Mouse (Mus musculus) brown adipose tissue, adult 24 weeks (tissue): ENCODE data around the gene Ppard. TPM values are rescaled to one million over a fixed set of nuclear protein-coding genes. Genes with fewer than 3 reads are reported as not detected.
A peak's percentile ranks its signal among the peaks of the same experiment; 100 is the strongest.

Experiments used
- H3K27ac ChIP-seq: fragments of 200-500 bp; replicated peaks from 2 replicates; pipeline ENCODE4 v1.5.1; 2012; ENCODE audit warnings: low read depth, mild to moderate bottlenecking, low read length
- H3K4me1 ChIP-seq: fragments of 200-500 bp; 2 replicates; pipeline ENCODE4 v1.6.1; 2012; ENCODE audit warnings: low read length, mixed read lengths; ENCODE audit not compliant: control insufficient read depth, insufficient read depth, insufficient read length
- H3K4me3 ChIP-seq: fragments of 200-500 bp; 2 replicates; pipeline ENCODE4 v1.5.1; 2012; ENCODE audit warnings: low read depth, mild to moderate bottlenecking, low read length, moderate library complexity; ENCODE audit not compliant: insufficient read depth
- polyA plus RNA-seq: library from polyadenylated mRNA; stranded (reverse); fragments of >200 nt; gene quantifications from 2 replicates; pipeline ENCODE4 v1.2.4, GENCODE M21; 2012; ENCODE audit not compliant: missing spikeins, insufficient read depth, insufficient read length

The Ppard gene
- polyA plus RNA-seq: 14.2 and 15.2 TPM in 2 replicates

DNA sequence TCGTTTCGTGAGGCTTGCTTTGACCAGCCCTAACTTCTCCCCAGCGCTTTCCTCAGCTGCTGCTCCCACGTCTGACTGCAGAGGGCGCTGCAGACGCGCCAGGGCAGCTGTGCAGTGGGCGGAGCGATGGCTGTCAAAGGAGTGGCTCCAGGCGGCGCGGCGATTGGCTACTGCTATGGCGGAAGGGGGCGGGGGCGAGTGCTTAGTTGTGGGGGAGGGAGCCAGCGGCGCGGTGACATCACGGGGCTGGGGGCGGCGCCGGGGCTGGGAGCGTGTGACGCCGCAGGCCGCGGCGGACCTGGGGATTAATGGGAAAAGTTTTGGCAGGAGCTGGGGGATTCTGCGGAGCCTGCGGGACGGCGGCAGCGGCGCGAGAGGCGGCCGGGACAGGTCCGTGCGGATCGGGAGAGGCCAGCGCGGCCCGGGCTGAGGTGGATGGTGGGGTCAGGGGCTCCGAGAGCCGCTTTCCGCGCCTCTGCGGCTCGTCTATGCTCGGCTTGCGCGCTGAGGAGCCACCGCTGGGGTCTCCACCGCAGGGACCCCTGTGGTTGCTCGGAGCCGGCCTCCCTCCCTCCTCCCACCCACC, at the start of gene Ppard:
Ppard (plus strand) TSS at position 226 of the 586 bp plus-strand sequence.
- Histone ChIP-seq H3K4me3 (peak within 1 kb of the TSS; percentile 95), H3K27ac (peak within 1 kb of the TSS; percentile 75), H3K4me1 (peaks cover 28% of the 10 kb centered on the region)

DNA sequence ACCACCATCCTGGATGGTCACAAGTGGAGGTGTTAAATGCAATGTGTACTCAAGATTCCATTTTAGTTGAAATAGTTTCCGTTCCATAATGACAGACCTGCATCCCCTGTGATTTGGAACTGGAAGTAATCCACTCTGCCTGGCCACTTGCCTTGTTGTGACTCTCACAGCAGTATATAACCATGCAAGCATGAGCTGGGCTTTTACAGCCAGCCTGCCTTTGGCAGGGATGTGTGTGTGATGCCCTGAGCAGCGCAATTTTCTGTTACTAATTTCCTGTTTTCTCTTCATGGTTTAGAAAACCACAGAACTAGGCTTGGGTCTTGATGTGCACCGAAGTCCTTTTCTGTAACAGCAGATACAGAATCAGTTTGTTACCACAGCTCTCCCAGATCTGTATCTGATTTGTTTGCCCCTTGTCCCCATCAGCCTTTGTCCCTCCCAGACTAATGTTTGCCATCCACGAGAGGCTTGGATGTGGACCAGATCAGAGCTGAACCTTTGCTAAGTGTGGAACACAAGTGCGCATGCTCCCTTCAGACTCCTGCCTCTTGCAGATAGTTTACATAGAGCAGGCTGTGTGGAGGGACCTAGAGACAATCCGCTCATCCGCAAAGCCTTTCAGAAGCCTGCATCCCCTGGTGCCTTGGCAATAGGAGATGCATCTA, 47.4 kb upstream of the Ppard start:
- H3K4me3 ChIP-seq: no peak overlapping the region
- H3K4me1 ChIP-seq: peaks cover 5% of the 10 kb centered on the region; the same call in 1 of the 2 replicates
- H3K27ac ChIP-seq: no peak overlapping the region

DNA sequence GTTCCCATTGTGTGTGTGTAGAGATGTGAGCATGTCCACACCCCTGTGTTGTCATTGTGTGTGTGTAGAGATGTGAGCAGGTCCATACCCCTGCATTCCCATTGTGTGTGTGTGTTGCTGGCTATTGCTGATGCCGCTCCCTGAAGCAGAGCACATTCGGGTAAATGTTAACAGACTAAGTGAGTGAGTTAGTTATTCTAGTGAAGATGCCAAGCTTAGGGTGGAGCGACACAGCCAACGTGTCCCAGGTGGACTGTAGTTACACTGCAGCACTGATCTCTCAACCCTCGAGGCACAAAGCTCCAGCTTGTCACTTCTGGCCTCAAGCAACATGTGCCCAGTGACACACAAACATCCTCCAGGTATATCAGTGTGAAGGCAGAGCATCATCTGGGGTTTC, 44.2 kb upstream of the Ppard start:
- H3K4me1 ChIP-seq: no peaks in the 10 kb centered on the region
- H3K4me3 ChIP-seq: no peak overlapping the region
- H3K27ac ChIP-seq: no peak overlapping the region

- Histone ChIP-seq H3K4me1 (no peaks in the 10 kb centered on the region), H3K4me3 (no peak overlapping the region), H3K27ac (no peak overlapping the region)
Observed at GRCm38 (mm10) chr17:28192754-28193153, 39.7 kb upstream of the Ppard start.

DNA sequence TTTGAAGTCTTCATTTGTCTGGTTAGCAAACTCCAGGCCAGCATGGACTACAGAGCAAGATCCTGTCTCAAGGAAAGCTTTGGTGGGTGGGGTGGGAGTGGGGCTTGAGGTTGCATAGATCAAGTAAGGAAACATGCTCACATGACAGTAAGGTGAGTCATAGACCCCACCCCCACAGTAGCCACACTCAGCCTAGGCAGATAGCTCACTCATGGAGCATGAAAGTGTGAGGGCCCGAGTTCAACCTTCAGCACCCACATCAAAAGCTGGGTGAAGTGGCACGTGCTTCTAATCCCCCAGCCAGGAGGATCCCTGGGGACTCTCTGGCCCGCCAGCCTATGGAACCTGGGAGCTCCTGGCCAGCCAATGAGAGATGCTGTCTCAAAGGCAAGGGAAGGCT, 38.9 kb upstream of the Ppard start:
- no peaks in the 10 kb centered on the region for H3K4me1 ChIP-seq
- H3K27ac ChIP-seq: no peak overlapping the region
- H3K4me3 ChIP-seq: no peak overlapping the region

DNA sequence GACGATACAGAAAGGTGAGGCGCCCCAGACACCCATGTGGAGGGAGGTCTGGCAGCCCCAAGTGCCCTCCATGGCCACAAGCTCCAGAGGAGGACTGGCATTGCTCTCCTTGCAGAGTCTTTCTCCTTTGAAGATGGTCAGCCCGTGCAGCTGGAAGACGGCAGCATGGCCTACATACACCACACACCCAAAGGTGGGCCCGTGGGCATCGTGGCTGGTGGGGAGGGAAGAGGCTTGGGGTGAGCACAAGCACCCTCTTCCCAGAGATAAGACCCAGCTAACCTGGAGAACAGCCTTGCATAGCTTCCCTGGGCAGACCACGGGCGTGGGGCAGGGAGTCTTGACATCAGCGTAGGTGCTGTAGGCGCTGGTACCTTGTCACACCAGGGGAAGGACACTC, 37.5 kb upstream of the Ppard start:
- H3K4me3 ChIP-seq: no peak overlapping the region
- H3K27ac ChIP-seq: no peak overlapping the region
- no peaks in the 10 kb centered on the region for H3K4me1 ChIP-seq

- Histone ChIP-seq H3K4me3 (no peak overlapping the region), H3K4me1 (no peaks in the 10 kb centered on the region), H3K27ac (no peak overlapping the region)
Observed at GRCm38 (mm10) chr17:28197646-28198045, 34.9 kb upstream of the Ppard start.

GRCm38 (mm10) chr17:28201982-28202381, 30.5 kb upstream of the Ppard start:
- H3K4me1 ChIP-seq: no peaks in the 10 kb centered on the region; the same call in 1 of the 2 replicates
- no peak overlapping the region for H3K27ac ChIP-seq
- no peak overlapping the region for H3K4me3 ChIP-seq

GRCm38 (mm10) chr17:28204052-28204720, 28.3 kb upstream of the Ppard start:
- Histone ChIP-seq H3K4me1 (no peaks in the 10 kb centered on the region; the same call in 1 of the 2 replicates), H3K4me3 (no peak overlapping the region), H3K27ac (no peak overlapping the region)

DNA sequence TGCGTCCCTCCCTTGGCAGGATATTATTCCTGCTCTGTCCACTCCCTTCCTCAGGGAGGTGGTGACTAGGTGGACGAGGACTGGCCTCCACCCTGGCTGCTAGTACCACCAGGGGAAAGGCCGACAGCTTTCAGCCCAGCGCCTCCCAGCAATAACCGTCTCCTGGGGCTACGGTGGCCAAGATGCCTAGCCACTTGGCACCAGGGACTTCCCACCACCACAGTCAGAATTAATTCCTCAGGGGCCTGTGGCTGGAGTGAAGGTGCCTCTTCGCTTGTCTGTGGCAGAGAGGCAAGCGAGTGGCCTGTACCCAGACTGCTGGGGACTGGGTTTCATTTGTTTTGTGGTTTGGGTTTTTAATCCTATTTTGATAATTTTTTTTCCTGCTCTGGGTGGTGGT, 27.1 kb upstream of the Ppard start:
- H3K27ac ChIP-seq: no peak overlapping the region
- no peak overlapping the region for H3K4me3 ChIP-seq
- H3K4me1 ChIP-seq: no peaks in the 10 kb centered on the region; the same call in 1 of the 2 replicates

- 0 out of 2 replicates have a peak overlapping the region, but pooled peaks have one; percentile 20 for H3K4me3 ChIP-seq
- peak overlapping the region; percentile 71 for H3K27ac ChIP-seq
- H3K4me1 ChIP-seq: no peaks in the 10 kb centered on the region; the same call in 1 of the 2 replicates
Observed at GRCm38 (mm10) chr17:28207092-28207491, 25.4 kb upstream of the Ppard start.

DNA sequence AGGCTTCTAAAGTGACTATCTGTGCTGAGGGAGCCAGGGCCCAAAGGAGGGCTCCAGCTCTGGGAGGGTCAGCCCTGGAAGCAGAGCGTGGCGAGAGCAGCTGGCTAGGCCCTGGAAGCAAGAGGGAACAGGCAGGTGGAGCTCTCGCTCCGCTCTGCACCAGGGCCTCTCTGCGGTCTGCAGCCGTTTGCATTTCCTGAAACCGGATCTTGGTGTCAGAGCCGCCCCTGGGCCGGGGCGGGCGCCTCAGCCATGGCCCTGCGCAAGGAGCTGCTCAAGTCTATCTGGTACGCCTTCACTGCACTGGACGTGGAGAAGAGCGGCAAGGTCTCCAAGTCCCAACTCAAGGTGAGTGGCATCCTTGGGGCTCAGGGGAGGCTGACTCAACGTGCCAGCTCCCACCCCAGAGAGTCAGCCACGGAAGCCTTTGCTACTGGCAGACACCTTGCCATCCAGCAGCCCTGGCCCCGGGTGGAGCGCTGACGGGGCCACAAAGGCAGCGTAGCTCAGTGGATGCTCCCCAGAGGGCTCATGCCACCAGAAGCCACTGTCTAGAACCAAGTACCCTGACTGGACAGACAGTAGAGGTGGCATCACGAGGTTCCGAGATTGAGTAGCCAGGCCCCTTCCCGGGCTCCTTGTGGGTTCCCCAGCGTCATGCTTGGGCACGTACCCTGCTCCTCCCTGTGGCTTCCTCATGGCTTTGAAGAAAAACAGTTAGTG, 24.7 kb upstream of the Ppard start, which contains the start of gene Def6:
Def6 (plus strand) TSS at position 188 of the 723 bp plus-strand sequence.
- Histone ChIP-seq H3K27ac (peak within 1 kb of the TSS; percentile 71), H3K4me1 (no peaks in the 10 kb centered on the region; the same call in 1 of the 2 replicates), H3K4me3 (peak within 1 kb of the TSS; percentile 61)

DNA sequence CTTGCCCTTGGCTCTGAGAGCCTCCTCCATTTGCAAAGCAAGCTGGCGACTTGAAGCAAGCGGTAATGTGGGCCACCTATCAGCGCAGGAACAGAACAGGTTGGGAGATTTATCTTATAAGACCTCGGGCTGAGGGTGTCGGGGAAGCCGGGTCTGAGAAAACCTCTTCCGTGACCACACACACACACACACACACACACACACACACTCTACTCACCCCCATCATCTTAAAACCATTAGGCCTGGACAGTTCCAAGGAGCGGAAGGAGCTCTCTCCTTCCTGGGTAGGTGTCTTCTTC, 24.2 kb upstream of the Ppard start:
- Histone ChIP-seq H3K27ac (no peak overlapping the region), H3K4me3 (peak overlapping the region; percentile 61), H3K4me1 (no peaks in the 10 kb centered on the region; the same call in 1 of the 2 replicates)

DNA sequence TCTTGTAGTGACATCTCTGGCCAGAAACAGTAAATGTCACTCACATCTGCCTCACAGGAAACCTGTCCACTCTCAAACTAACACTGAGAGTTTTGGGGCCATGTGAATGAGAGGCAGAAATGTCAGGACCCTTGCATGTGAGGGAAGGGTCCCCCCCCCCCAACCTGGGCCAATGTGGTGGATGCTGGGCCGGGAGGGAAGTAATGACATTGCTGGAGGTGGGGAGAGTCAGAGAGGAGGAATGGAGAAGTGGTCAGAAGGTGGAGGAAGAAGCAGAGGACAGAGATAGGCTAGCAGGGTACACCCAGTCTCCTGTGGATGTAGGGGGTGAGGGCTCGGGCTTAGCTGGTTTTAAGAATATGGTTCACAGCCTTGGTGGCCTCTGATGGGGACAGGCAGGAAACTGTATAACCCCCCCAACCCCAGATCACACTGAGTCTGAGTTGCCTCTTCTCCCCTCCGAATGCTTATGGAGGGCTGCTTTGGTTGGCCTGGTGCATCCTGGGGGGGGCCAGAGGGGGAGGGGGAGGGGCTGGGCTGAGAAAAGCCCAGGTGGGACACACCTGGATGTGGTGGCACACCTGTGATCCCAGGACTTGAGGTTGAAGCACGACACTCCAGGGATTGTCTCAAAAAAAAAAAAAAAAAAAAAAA, 22.9 kb upstream of the Ppard start:
- Histone ChIP-seq H3K27ac (no peak overlapping the region), H3K4me1 (no peaks in the 10 kb centered on the region; the same call in 1 of the 2 replicates), H3K4me3 (no peak overlapping the region)

DNA sequence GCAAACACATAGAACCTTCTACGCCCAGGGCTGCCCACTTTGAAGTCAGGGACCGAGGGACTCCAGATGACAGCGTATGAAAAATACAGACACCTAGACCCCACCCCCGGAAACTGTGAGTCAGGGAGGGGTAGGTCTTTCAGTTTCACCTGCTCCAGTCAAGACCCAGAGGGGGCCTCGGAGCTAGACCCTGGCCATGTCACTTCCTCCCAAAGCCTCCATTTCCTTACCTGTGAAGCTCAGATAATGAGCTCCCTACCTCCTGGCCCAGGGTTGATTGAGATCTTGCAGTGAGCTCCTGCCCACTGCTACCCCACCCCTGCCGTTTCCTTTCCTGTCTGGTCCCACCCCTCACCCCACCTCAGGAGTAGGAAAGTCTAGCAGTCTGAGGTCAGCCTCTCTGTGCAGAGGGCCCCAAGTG, 20.6 kb upstream of the Ppard start:
- no peaks in the 10 kb centered on the region for H3K4me1 ChIP-seq
- no peak overlapping the region for H3K27ac ChIP-seq

More for the DNA sequence above, 20.6 kb upstream of the Ppard start:
- no peak overlapping the region for H3K4me3 ChIP-seq
